Mouse (Mus musculus) hindbrain, postnatal 0 days (tissue): ENCODE measurements at regions not wholly inside any gene's neighbourhood (a gene's known extent, or its start where the extent isn't known, plus 50 kb on each side); places are given as distances from the start of the nearest gene placed in this dataset.

Experiments used
- ATAC-seq: fragments of 200-750 bp; cut with Nextera tagmentation; 2 replicates; pipeline ENCODE4 v1.8.0; 2017; ENCODE audit warnings: mild to moderate bottlenecking, moderate TSS enrichment, moderate library complexity
- DNase-seq: peaks from one replicate; pipeline ENCODE4 v3.0.0-alpha.2; 2015; ENCODE audit warnings: low spot score
- H3K27ac ChIP-seq: fragments of 300-500 bp; sonication (generic); 2 replicates; pipeline ENCODE4 v1.5.1; 2014; ENCODE audit warnings: mild to moderate bottlenecking
- H3K27me3 ChIP-seq: fragments of 300-500 bp; sonication (generic); 2 replicates; pipeline ENCODE4 v1.6.1; 2014; ENCODE audit warnings: low read length, mixed read lengths; ENCODE audit not compliant: insufficient read depth
- H3K36me3 ChIP-seq: fragments of 300-500 bp; sonication (generic); 2 replicates; pipeline ENCODE4 v1.6.1; 2014; ENCODE audit warnings: low read length, mixed read lengths; ENCODE audit not compliant: insufficient read depth
- H3K4me1 ChIP-seq: fragments of 300-500 bp; sonication (generic); 2 replicates; pipeline ENCODE4 v1.6.1; 2014; ENCODE audit warnings: antibody characterized with exemption, low read length, mixed read lengths; ENCODE audit not compliant: insufficient read depth
- H3K4me2 ChIP-seq: fragments of 300-500 bp; sonication (generic); 2 replicates; pipeline ENCODE4 v1.6.1; 2014; ENCODE audit warnings: low read depth, mild to moderate bottlenecking, low read length, moderate library complexity, mixed read lengths
- H3K4me3 ChIP-seq: fragments of 300-500 bp; sonication (generic); 2 replicates; pipeline ENCODE4 v1.5.1; 2014; ENCODE audit warnings: low read length
- H3K9ac ChIP-seq: fragments of 300-500 bp; sonication (generic); replicated peaks from 2 replicates; pipeline ENCODE4 v1.6.1; 2014; ENCODE audit warnings: mild to moderate bottlenecking, low read length, moderate library complexity, mixed read lengths
- H3K9me3 ChIP-seq: fragments of 300-500 bp; sonication (generic); 2 replicates; pipeline ENCODE4 v1.6.1; 2016; ENCODE audit warnings: low read length, mixed read lengths
- CTCF ChIP-seq: IDR thresholded peaks from 2 replicates; pipeline ENCODE4 v1.5.1; 2016; ENCODE audit warnings: antibody characterized with exemption, control low read depth, low read depth
- WGBS: fragments of 180-500 bp; shearing (Covaris S2); extraction: QIAGEN DNeasy Blood & Tissue Kit; methylation state at CpG from one replicate; pipeline ENCODE4 v1.1.7; 2014; 5-methylcytosine and 5-hydroxymethylcytosine counted together

GRCm38 (mm10) chr1:73538420-73538871, 522.7 kb upstream of the Tnp1 start:
- 29% methylated on average over 2 of the region's 2 CpGs for WGBS
- H3K27ac ChIP-seq, result peak overlapping the region; percentile 72
- no peaks in the 10 kb centered on the region for H3K27me3 ChIP-seq
- H3K4me2 ChIP-seq, result no peak overlapping the region
- DNase-seq (peak; percentile 79), ATAC-seq (peak; percentile 99)
- no peaks in the 10 kb centered on the region for H3K9me3 ChIP-seq
- H3K4me1 ChIP-seq, result no peaks in the 10 kb centered on the region
- no peak overlapping the region for H3K4me3 ChIP-seq
- TF ChIP-seq CTCF, result no peak
- H3K36me3 ChIP-seq, result no peaks in the 10 kb centered on the region
- no peak overlapping the region for H3K9ac ChIP-seq

- Histone ChIP-seq H3K9me3 (no peaks in the 10 kb centered on the region), H3K36me3 (no peaks in the 10 kb centered on the region), H3K4me2 (no peak overlapping the region), H3K9ac (no peak overlapping the region), H3K27ac (no peak overlapping the region), H3K4me3 (no peak overlapping the region), H3K4me1 (no peaks in the 10 kb centered on the region), H3K27me3 (no peaks in the 10 kb centered on the region)
- DNase-seq (no peak), ATAC-seq (no peak)
- 70% methylated on average over 4 of the region's 4 CpGs for WGBS
- no peak for TF ChIP-seq CTCF
These were observed 520.1 kb upstream of the Tnp1 start for GRCm38 (mm10) chr1:73535726-73536265.

- H3K27me3 ChIP-seq, result no peaks in the 10 kb centered on the region
- DNase-seq, result no peak
- H3K4me3 ChIP-seq, result no peak overlapping the region
- no peaks in the 10 kb centered on the region for H3K9me3 ChIP-seq
- no peak overlapping the region for H3K4me2 ChIP-seq
- no peaks in the 10 kb centered on the region for H3K36me3 ChIP-seq
- TF ChIP-seq CTCF, result no peak
- H3K4me1 ChIP-seq, result no peaks in the 10 kb centered on the region
- no peak for ATAC-seq
- no peak overlapping the region for H3K27ac ChIP-seq
- WGBS, result 69% methylated on average over 3 of the region's 3 CpGs
- no peak overlapping the region for H3K9ac ChIP-seq
These were observed 517.8 kb upstream of the Tnp1 start for GRCm38 (mm10) chr1:73533526-73533925.

- ATAC-seq (no peak), DNase-seq (no peak)
- Histone ChIP-seq H3K36me3 (no peaks in the 10 kb centered on the region), H3K27ac (no peak overlapping the region), H3K27me3 (no peaks in the 10 kb centered on the region), H3K4me1 (no peaks in the 10 kb centered on the region), H3K4me3 (no peak overlapping the region), H3K9ac (no peak overlapping the region), H3K9me3 (no peaks in the 10 kb centered on the region), H3K4me2 (no peak overlapping the region)
- no peak for TF ChIP-seq CTCF
- 84% methylated on average over 4 of the region's 4 CpGs for WGBS
These were observed 516.6 kb upstream of the Tnp1 start for GRCm38 (mm10) chr1:73532316-73532715.

GRCm38 (mm10) chr1:73531831-73532230, 516.1 kb upstream of the Tnp1 start:
- H3K9ac ChIP-seq, result no peak overlapping the region
- TF ChIP-seq CTCF, result no peak
- ATAC-seq, result no peak

GRCm38 (mm10) chr1:73530326-73530725, 514.6 kb upstream of the Tnp1 start:
- Histone ChIP-seq H3K9ac (no peak overlapping the region), H3K4me2 (no peak overlapping the region), H3K4me3 (no peak overlapping the region), H3K9me3 (no peaks in the 10 kb centered on the region), H3K4me1 (no peaks in the 10 kb centered on the region), H3K27ac (no peak overlapping the region), H3K27me3 (no peaks in the 10 kb centered on the region), H3K36me3 (no peaks in the 10 kb centered on the region)
- TF ChIP-seq CTCF, result no peak
- no peak for ATAC-seq
- WGBS, result 36% methylated on average over 2 of the region's 2 CpGs
- DNase-seq, result no peak

More at GRCm38 (mm10) chr1:73531831-73532230, 516.1 kb upstream of the Tnp1 start:
- no peak for DNase-seq
- Histone ChIP-seq H3K4me2 (no peak overlapping the region), H3K4me1 (no peaks in the 10 kb centered on the region), H3K9me3 (no peaks in the 10 kb centered on the region), H3K27ac (no peak overlapping the region), H3K27me3 (no peaks in the 10 kb centered on the region), H3K4me3 (no peak overlapping the region), H3K36me3 (no peaks in the 10 kb centered on the region)
- WGBS, result 73% methylated on average over 3 of the region's 3 CpGs

GRCm38 (mm10) chr1:73528623-73529022, 512.9 kb upstream of the Tnp1 start:
- H3K4me1 ChIP-seq, result no peaks in the 10 kb centered on the region
- no peak overlapping the region for H3K27ac ChIP-seq
- DNase-seq, result no peak
- TF ChIP-seq CTCF, result no peak
- H3K36me3 ChIP-seq, result no peaks in the 10 kb centered on the region
- ATAC-seq, result no peak
- no peak overlapping the region for H3K4me3 ChIP-seq
- no peaks in the 10 kb centered on the region for H3K9me3 ChIP-seq
- H3K27me3 ChIP-seq, result no peaks in the 10 kb centered on the region
- no peak overlapping the region for H3K9ac ChIP-seq
- no peak overlapping the region for H3K4me2 ChIP-seq
- 86% methylated on average over 1 of the region's 1 CpGs for WGBS
